Comparison of ENCODE assay signal across 8 mouse cellular contexts in the genomic region with DNA sequence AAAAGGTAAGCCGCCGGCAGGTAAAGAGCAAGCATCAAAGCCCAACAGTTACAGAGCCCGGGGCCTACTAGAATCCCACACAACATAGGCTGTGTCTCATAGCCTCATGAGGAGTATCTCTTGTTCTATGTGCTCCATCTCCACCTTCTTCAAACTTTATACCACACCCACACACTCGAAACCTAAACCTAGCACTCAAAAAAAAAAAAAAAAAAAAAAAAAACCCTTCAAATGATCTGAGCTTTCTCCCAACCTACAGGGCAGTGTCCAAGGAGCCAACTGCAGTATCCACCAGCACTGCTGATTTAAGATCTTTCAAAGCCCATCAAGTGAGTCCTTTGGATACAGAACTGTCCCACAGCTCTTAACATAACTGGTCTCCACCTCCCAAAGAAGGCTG. TPM values are rescaled to one million over a fixed set of nuclear protein-coding genes. Genes with fewer than 3 reads are reported as not detected.
DNase-seq lines count a peak whose midpoint lies in the region; ATAC-seq and TF ChIP-seq lines count a peak whose summit lies in the region.

No protein-coding gene starts in this region.

- H3K36me3 ChIP-seq in heart, embryonic 12.5 days, result peaks cover 25% of the 10 kb centered on the region
- H3K36me3 ChIP-seq in ES-E14 (ENCODE audit: control insufficient read depth, insufficient read depth, low read length, poor library complexity, severe bottlenecking), result peaks cover 6% of the 10 kb centered on the region
- peaks cover 45% of the 10 kb centered on the region for H3K36me3 ChIP-seq in hindbrain, embryonic 10.5 days
- H3K36me3 ChIP-seq in midbrain, embryonic 11.5 days (ENCODE audit: control insufficient read depth, insufficient read depth, low read length), result peaks cover 5% of the 10 kb centered on the region; the same call in 1 of the 2 replicates

- no peak for ATAC-seq in heart, embryonic 12.5 days (ENCODE audit: insufficient number of reproducible peaks, low FRiP score)
- no peak for ATAC-seq in midbrain, embryonic 11.5 days (ENCODE audit: low FRiP score)

- H3K4me3 ChIP-seq in heart, embryonic 12.5 days, result peak overlapping the region; percentile 93
- peak overlapping the region; percentile 82 to 86 for H3K4me3 ChIP-seq in ES-E14 (ENCODE audit: insufficient read depth in 1 of 2, low read depth in 1 of 2, low read length in 2 of 2, poor library complexity in 1 of 2, severe bottlenecking in 1 of 2)
- peak overlapping the region; percentile 98 for H3K4me3 ChIP-seq in hindbrain, embryonic 10.5 days
- H3K4me3 ChIP-seq in midbrain, embryonic 11.5 days (ENCODE audit: low read depth, low read length), result peak overlapping the region; percentile 94

- DNase-seq in heart, postnatal 14 days, result no peak
- no peak for DNase-seq in ES-E14 (ENCODE audit: low read depth, low spot score)
- no peak for DNase-seq in hindbrain, embryonic 10.5 days (ENCODE audit: low spot score)
- no peak for DNase-seq in midbrain, embryonic 11.5 days (ENCODE audit: low spot score, missing footprints)
- no peak for DNase-seq in urinary bladder, postnatal 14 days (ENCODE audit: low spot score)
- no peak for DNase-seq in ovary, postnatal 36 days (ENCODE audit: low spot score)
- DNase-seq in left cerebral cortex, adult 8-10 months (ENCODE audit: low spot score in 2 of 2), result no peak

- in situ Hi-C loops in ES-E14 (cut with MboI; ENCODE audit: low sequenced_read_pairs in 2 of 2, unreplicated experiment in 2 of 2), result no loop called here

- H3K27ac ChIP-seq in heart, embryonic 12.5 days (ENCODE audit: poor library complexity, severe bottlenecking), result no peak overlapping the region
- H3K27ac ChIP-seq in ES-E14 (ENCODE audit: insufficient read depth, low read depth, low read length, poor library complexity, severe bottlenecking), result no peak overlapping the region
- no peak overlapping the region for H3K27ac ChIP-seq in hindbrain, embryonic 10.5 days
- no peak overlapping the region for H3K27ac ChIP-seq in midbrain, embryonic 11.5 days (ENCODE audit: low read depth, low read length)

- no peaks in the 10 kb centered on the region for H3K9me3 ChIP-seq in heart, embryonic 12.5 days (replicated peaks)
- no peaks in the 10 kb centered on the region for H3K9me3 ChIP-seq in ES-E14 (ENCODE audit: control insufficient read depth, insufficient read depth, low read depth, low read length)
- no peaks in the 10 kb centered on the region for H3K9me3 ChIP-seq in hindbrain, embryonic 10.5 days
- H3K9me3 ChIP-seq in midbrain, embryonic 11.5 days (ENCODE audit: control insufficient read depth, low read length), result no peaks in the 10 kb centered on the region

- peaks cover 27% of the 10 kb centered on the region for H3K4me1 ChIP-seq in heart, embryonic 12.5 days (replicated peaks)
- H3K4me1 ChIP-seq in ES-E14 (ENCODE audit: control insufficient read depth in 2 of 2, insufficient read depth in 2 of 2, low read length in 2 of 2, poor library complexity in 1 of 2), result peaks cover 0 to 5% of the 10 kb centered on the region in 2 experiments; a peak in 1 of 4 replicates
- H3K4me1 ChIP-seq in hindbrain, embryonic 10.5 days (replicated peaks), result peaks cover 30% of the 10 kb centered on the region
- peaks cover 16% of the 10 kb centered on the region for H3K4me1 ChIP-seq in midbrain, embryonic 11.5 days (ENCODE audit: control insufficient read depth, insufficient read depth, low read length)

- intact Hi-C loops in heart, postnatal 14 days (cut with DNase I), result no loop called here

- H3K4me2 ChIP-seq in heart, embryonic 12.5 days, result peak overlapping the region; percentile 78
- peak overlapping the region; percentile 81 for H3K4me2 ChIP-seq in midbrain, embryonic 11.5 days

- 87% methylated on average over 4 of the region's 4 CpGs for WGBS in heart, embryonic 12.5 days
- 93% methylated on average over 4 of the region's 4 CpGs for WGBS in hindbrain, embryonic 10.5 days
- WGBS in midbrain, embryonic 11.5 days, result 86% methylated on average over 4 of the region's 4 CpGs

- H3K9ac ChIP-seq in heart, embryonic 12.5 days, result peak overlapping the region; percentile 83; the same call in 1 of the 2 replicates
- peak overlapping the region; percentile 19; the same call in 1 of the 2 replicates for H3K9ac ChIP-seq in ES-E14 (ENCODE audit: insufficient read depth, low read depth, low read length, poor library complexity, severe bottlenecking)
- H3K9ac ChIP-seq in midbrain, embryonic 11.5 days (ENCODE audit: low read length), result no peak overlapping the region; the same call in 1 of the 2 replicates

- no peaks in the 10 kb centered on the region for H3K27me3 ChIP-seq in heart, embryonic 12.5 days (replicated peaks)
- no peaks in the 10 kb centered on the region for H3K27me3 ChIP-seq in hindbrain, embryonic 10.5 days (ENCODE audit: insufficient read depth, poor library complexity, severe bottlenecking)
- no peaks in the 10 kb centered on the region for H3K27me3 ChIP-seq in midbrain, embryonic 11.5 days (ENCODE audit: control insufficient read depth, insufficient read depth, low read length)

TF ChIP-seq in ES-E14, 5 proteins besides CTCF, POLR2A, EP300 and RAD21:
- TF ChIP-seq ZNF384 (IDR thresholded peaks at IDR 0.05; ENCODE audit: low read depth, low read length) (0 out of 2 replicates have a peak, but pooled peaks have one; percentile 41), ZC3H11A (IDR thresholded peaks at IDR 0.05; ENCODE audit: borderline replicate concordance, low read depth, low read length) (no peak)
TF ChIP-seq in ES-E14: peak in this region for 1.

RNA-seq across cellular contexts. Expression of a gene that starts 1.5 kb away (rescaled TPM):
- 26.0 and 26.7 TPM in 2 replicates for polyA plus RNA-seq in heart, embryonic 12.5 days (2016; fragmentation: Nextera tagmentation; extraction: Ambion mirVana)
- total RNA-seq in heart, postnatal 14 days (2021), result 10 to 100 TPM in 1 of 2 experiments, 1 to 10 TPM in 1; 8.8 to 10.9 TPM
- 30.0 and 48.2 TPM in 2 replicates for total RNA-seq in ES-E14 (2012; rRNA removed)
- 30.9 and 35.8 TPM in 2 replicates for polyA plus RNA-seq in hindbrain, embryonic 10.5 days (2016; fragmentation: Nextera tagmentation; extraction: Ambion mirVana)
- 45.1 and 52.0 TPM in 2 replicates for polyA plus RNA-seq in midbrain, embryonic 11.5 days (2014; fragmentation: Nextera tagmentation; extraction: Ambion mirVana)
- 10 to 100 TPM; 20.1 to 24.8 (median 23.4) TPM for total RNA-seq in left cerebral cortex, adult 8-10 months (2022)

RNA-seq across cellular contexts. Expression of a gene that starts 1.6 kb away (rescaled TPM):
- polyA plus RNA-seq in heart, embryonic 12.5 days (2016; fragmentation: Nextera tagmentation; extraction: Ambion mirVana), result 24.7 and 26.6 TPM in 2 replicates
- total RNA-seq in heart, postnatal 14 days (2021), result 10 to 100 TPM; 25.4 to 26.6 TPM
- total RNA-seq in ES-E14 (2012; rRNA removed), result 68.0 and 69.5 TPM in 2 replicates
- 26.9 and 34.0 TPM in 2 replicates for polyA plus RNA-seq in hindbrain, embryonic 10.5 days (2016; fragmentation: Nextera tagmentation; extraction: Ambion mirVana)
- 30.5 and 30.6 TPM in 2 replicates for polyA plus RNA-seq in midbrain, embryonic 11.5 days (2014; fragmentation: Nextera tagmentation; extraction: Ambion mirVana)
- total RNA-seq in left cerebral cortex, adult 8-10 months (2022), result 10 to 100 TPM; 28.1 to 38.8 (median 31.6) TPM
